Mouse (Mus musculus) heart, postnatal 0 days (tissue): ENCODE data around the gene Asprv1.

ENCODE experiments used
- CTCF ChIP-seq: IDR thresholded peaks from 2 replicates; pipeline ENCODE4 v1.5.1; 2016; ENCODE audit warnings: antibody characterized with exemption, control low read depth, low read depth
- EP300 ChIP-seq: IDR thresholded peaks from 2 replicates; pipeline ENCODE4 v1.6.1; 2016; ENCODE audit warnings: antibody characterized with exemption, low read depth

GRCm38 (mm10) chr6:86610714-86611113, 17.2 kb upstream of the Asprv1 start:
- no peak for TF ChIP-seq EP300
- TF ChIP-seq CTCF = no peak
